Mouse (Mus musculus): ENCODE measurements around the gene BC049730.

Gene BC049730

GRCm38 (mm10) chr7:24762574-24762973 lies 53.5 kb downstream of the BC049730 start:
- DNase-seq (ENCODE audit: low spot score), result no peak
